Mouse (Mus musculus) testis, adult 2 months (tissue): ENCODE results near the gene Elk3. TPM values are rescaled to one million over a fixed set of nuclear protein-coding genes. Genes with fewer than 3 reads are reported as not detected.

ENCODE experiments used
- H3K27ac ChIP-seq: fragments of 200-500 bp; 2 replicates; pipeline ENCODE4 v1.5.1; 2012; ENCODE audit warnings: low read depth, low read length; ENCODE audit not compliant: control insufficient read depth, insufficient read depth
- H3K27me3 ChIP-seq: fragments of 200-500 bp; 2 replicates; pipeline ENCODE4 v1.6.1; 2012; ENCODE audit warnings: mild to moderate bottlenecking, low read length, moderate library complexity; ENCODE audit not compliant: control insufficient read depth, insufficient read depth
- H3K36me3 ChIP-seq: fragments of 200-500 bp; 2 replicates; pipeline ENCODE4 v1.6.1; 2012; ENCODE audit warnings: mild to moderate bottlenecking, low read length; ENCODE audit not compliant: control insufficient read depth, insufficient read depth
- H3K4me1 ChIP-seq: fragments of 200-500 bp; 2 replicates; pipeline ENCODE4 v1.6.1; 2012; ENCODE audit warnings: low read length; ENCODE audit not compliant: control insufficient read depth, insufficient read depth
- H3K4me3 ChIP-seq: fragments of 200-500 bp; 2 replicates; pipeline ENCODE4 v1.5.1; 2012; ENCODE audit warnings: low read depth, mild to moderate bottlenecking, low read length, moderate library complexity, mixed read lengths; ENCODE audit not compliant: control insufficient read depth
- CTCF ChIP-seq: fragments of 200-500 bp; IDR thresholded peaks from 2 replicates; pipeline ENCODE4 v1.5.1; 2012; ENCODE audit warnings: low read depth, mild to moderate bottlenecking, inconsistent platforms, low read length, moderate library complexity; ENCODE audit not compliant: control insufficient read depth, insufficient read depth, insufficient replicate concordance
- POLR2A ChIP-seq: fragments of 200-500 bp; IDR thresholded peaks from 2 replicates; pipeline ENCODE4 v1.6.1; 2012; ENCODE audit warnings: low read depth, mild to moderate bottlenecking, inconsistent platforms, low read length, moderate library complexity; ENCODE audit not compliant: control insufficient read depth
- polyA plus RNA-seq: library from polyadenylated mRNA; depleted of rRNA; stranded (reverse); fragments of >200 nt; gene quantifications from 2 replicates; pipeline ENCODE4 v1.2.3, GENCODE M21; 2012

Elk3 gene
- polyA plus RNA-seq, 1 experiment: 2.2 TPM

DNA sequence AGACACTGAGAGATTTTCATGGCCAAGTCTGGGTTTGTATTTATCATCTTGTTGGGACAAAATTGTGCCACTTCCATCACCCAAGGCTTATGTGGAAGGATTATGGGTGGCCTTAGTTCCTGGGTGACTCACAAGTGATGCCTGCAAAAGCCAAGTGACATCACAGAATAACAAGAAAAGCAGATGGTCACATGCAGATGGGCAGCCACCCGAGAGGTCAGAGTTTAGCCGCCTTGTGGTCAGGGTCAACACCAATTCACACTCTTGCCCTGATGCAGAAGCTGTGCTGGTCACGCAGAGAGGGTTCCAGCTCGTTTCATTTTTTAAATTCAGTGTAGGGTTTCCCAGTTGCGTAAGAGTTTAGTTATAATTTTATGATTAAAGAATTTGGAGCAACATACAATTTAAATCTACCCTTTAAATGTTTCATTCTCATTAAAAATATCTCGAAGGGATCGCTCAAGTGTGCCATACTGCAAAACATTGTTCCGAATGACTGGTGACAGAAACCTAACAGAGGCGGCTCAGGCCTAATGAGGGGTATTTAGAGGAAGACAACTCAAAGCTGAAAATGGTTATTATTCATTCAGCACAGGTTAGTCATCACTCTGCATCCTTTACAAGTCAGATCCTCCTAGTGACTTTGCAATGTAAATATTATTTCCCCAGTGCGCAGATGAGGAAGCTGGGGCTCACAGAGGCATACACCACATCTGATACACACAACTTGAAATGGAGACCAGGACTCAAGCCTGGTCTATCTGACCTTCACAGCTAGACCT lies 42.8 kb upstream of the Elk3 start:
- no peak for TF ChIP-seq CTCF
- TF ChIP-seq POLR2A: no peak
- H3K36me3 ChIP-seq: no peaks in the 10 kb centered on the region

GRCm38 (mm10) chr10:93347918-93348505 lies 37.1 kb upstream of the Elk3 start:
- H3K27ac ChIP-seq: no peak overlapping the region
- no peaks in the 10 kb centered on the region for H3K27me3 ChIP-seq
- no peak for TF ChIP-seq CTCF
- no peak for TF ChIP-seq POLR2A
- H3K36me3 ChIP-seq: no peaks in the 10 kb centered on the region
- H3K4me3 ChIP-seq: no peak overlapping the region
- no peaks in the 10 kb centered on the region for H3K4me1 ChIP-seq

More for the DNA sequence above, 42.8 kb upstream of the Elk3 start:
- no peaks in the 10 kb centered on the region for H3K4me1 ChIP-seq
- no peak overlapping the region for H3K27ac ChIP-seq
- H3K27me3 ChIP-seq: no peaks in the 10 kb centered on the region
- H3K4me3 ChIP-seq: no peak overlapping the region

DNA sequence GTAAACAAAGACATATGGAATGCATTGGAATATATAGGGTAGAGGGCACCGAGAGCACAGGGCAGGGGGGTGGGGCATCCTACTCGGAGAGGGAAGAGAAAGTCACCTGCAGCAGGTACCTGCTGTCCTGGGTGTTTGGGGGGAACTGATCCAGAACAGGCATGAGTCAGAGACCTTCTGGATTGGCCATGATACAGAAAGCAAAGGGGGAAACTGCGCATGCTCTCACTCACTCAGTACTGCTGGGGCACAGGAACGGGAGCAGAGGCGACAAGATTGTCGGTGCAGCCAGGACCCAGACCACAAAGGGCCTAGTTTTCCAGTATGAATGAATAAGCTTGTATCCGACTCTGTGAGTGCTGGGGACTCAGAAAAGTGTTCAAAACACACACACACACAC lies 36.5 kb upstream of the Elk3 start:
- no peaks in the 10 kb centered on the region for H3K27me3 ChIP-seq
- no peak overlapping the region for H3K4me3 ChIP-seq
- no peak overlapping the region for H3K27ac ChIP-seq
- no peaks in the 10 kb centered on the region for H3K4me1 ChIP-seq
- no peaks in the 10 kb centered on the region for H3K36me3 ChIP-seq
- TF ChIP-seq CTCF (no peak), POLR2A (no peak)

- no peak overlapping the region for H3K4me3 ChIP-seq
- no peak overlapping the region for H3K27ac ChIP-seq
- H3K27me3 ChIP-seq: no peaks in the 10 kb centered on the region
- no peaks in the 10 kb centered on the region for H3K4me1 ChIP-seq
- no peaks in the 10 kb centered on the region for H3K36me3 ChIP-seq
- TF ChIP-seq POLR2A: no peak
- no peak for TF ChIP-seq CTCF
Observed at GRCm38 (mm10) chr10:93346208-93346936, 35.4 kb upstream of the Elk3 start.

DNA sequence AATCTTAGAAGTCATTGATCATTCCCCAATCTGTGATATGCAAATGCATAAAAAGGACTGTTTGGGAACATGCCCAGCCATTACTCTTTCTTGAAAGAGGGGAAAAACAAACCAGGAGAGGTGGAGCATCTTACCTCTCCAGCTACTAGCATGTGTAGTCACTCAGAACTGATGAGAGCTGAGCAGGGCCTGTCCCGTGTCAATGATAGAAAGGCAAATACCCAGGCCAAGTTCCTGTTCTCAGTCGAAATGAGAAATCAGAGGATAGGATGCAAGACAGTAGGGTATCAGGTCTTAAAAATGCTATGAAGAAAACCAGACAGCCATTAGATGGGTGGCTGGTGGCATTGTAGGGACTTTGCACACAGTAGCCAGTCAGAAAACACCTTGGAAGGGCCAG lies 34.6 kb upstream of the Elk3 start:
- no peak for TF ChIP-seq CTCF
- no peak for TF ChIP-seq POLR2A
- Histone ChIP-seq H3K36me3 (no peaks in the 10 kb centered on the region), H3K27me3 (no peaks in the 10 kb centered on the region)

GRCm38 (mm10) chr10:93343469-93343868 lies 32.5 kb upstream of the Elk3 start:
- TF ChIP-seq POLR2A (no peak), CTCF (no peak)
- no peaks in the 10 kb centered on the region for H3K36me3 ChIP-seq
- H3K27ac ChIP-seq: no peak overlapping the region
- H3K4me1 ChIP-seq: no peaks in the 10 kb centered on the region
- H3K27me3 ChIP-seq: no peaks in the 10 kb centered on the region
- no peak overlapping the region for H3K4me3 ChIP-seq

More for the DNA sequence above, 34.6 kb upstream of the Elk3 start:
- no peak overlapping the region for H3K27ac ChIP-seq
- H3K4me3 ChIP-seq: no peak overlapping the region
- no peaks in the 10 kb centered on the region for H3K4me1 ChIP-seq

DNA sequence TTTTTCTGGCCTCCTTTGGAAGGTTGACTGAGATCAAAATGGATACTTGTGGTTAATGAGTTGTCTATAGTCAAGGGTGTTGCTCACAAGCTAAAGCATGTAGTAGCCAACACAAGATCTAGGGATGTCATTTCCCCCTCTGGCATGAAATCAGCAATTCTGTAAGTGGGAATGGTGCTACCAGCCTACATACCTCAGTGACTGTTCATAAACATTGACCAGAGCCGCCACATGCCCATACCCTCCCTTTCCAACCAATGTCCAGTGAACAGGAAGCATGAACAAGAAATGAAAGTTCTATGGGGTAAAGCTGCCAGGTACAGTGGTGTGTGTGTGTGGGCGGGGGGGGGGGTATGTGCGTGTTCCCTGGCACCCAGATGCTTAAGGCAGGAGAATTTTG lies 32.1 kb upstream of the Elk3 start:
- TF ChIP-seq POLR2A: no peak
- no peak for TF ChIP-seq CTCF
- Histone ChIP-seq H3K36me3 (no peaks in the 10 kb centered on the region), H3K4me3 (no peak overlapping the region), H3K27me3 (no peaks in the 10 kb centered on the region), H3K27ac (no peak overlapping the region), H3K4me1 (no peaks in the 10 kb centered on the region)
